Mouse (Mus musculus) cerebellum, adult 2 months (tissue): ENCODE data around the gene Isyna1. TPM values are rescaled to one million over a fixed set of nuclear protein-coding genes. Genes with fewer than 3 reads are reported as not detected.

ENCODE experiments used
- DNase-seq, 2 experiments: peaks; one replicate each; pipeline ENCODE4 v3.0.0; 2021
- H3K27ac ChIP-seq: fragments of 200-500 bp; 2 replicates; pipeline ENCODE4 v1.5.1; 2012; ENCODE audit warnings: low read length, control low read depth, inconsistent platforms; ENCODE audit not compliant: insufficient read depth
- H3K27me3 ChIP-seq: fragments of 200-500 bp; 2 replicates; pipeline ENCODE4 v1.6.1; 2012; ENCODE audit warnings: inconsistent platforms, mild to moderate bottlenecking, low read length, moderate library complexity; ENCODE audit not compliant: control insufficient read depth, insufficient read depth
- H3K4me1 ChIP-seq: fragments of 200-500 bp; 2 replicates; pipeline ENCODE4 v1.6.1; 2011; ENCODE audit warnings: low read length; ENCODE audit not compliant: control insufficient read depth, insufficient read depth
- H3K4me3 ChIP-seq: fragments of 200-500 bp; replicated peaks from 2 replicates; pipeline ENCODE3; 2011; ENCODE audit warnings: mild to moderate bottlenecking, low read depth, low read length, control low read depth; ENCODE audit not compliant: insufficient read depth
- CTCF ChIP-seq: fragments of 200-500 bp; IDR thresholded peaks from 2 replicates; pipeline ENCODE4 v1.5.1; 2011; ENCODE audit warnings: low read depth, mild to moderate bottlenecking, control low read depth, low read length, moderate library complexity, borderline replicate concordance; ENCODE audit not compliant: insufficient read depth
- POLR2A ChIP-seq: fragments of 200-500 bp; IDR thresholded peaks from 2 replicates; pipeline ENCODE4 v1.6.1; 2011; ENCODE audit warnings: low read length, control low read depth, borderline replicate concordance; ENCODE audit not compliant: insufficient read depth
- WGBS: fragments of 180-500 bp; shearing (Covaris S2); methylation state at CpG from one replicate; pipeline ENCODE4 v1.1.7; 2018; 5-methylcytosine and 5-hydroxymethylcytosine counted together
- polyA plus RNA-seq: library from polyadenylated mRNA; depleted of rRNA; stranded (reverse); fragments of >200 nt; gene quantifications from 2 replicates; pipeline ENCODE4 v1.2.3, GENCODE M21; 2012

The Isyna1 gene
- polyA plus RNA-seq, 1 experiment, result 55.3 TPM

DNA sequence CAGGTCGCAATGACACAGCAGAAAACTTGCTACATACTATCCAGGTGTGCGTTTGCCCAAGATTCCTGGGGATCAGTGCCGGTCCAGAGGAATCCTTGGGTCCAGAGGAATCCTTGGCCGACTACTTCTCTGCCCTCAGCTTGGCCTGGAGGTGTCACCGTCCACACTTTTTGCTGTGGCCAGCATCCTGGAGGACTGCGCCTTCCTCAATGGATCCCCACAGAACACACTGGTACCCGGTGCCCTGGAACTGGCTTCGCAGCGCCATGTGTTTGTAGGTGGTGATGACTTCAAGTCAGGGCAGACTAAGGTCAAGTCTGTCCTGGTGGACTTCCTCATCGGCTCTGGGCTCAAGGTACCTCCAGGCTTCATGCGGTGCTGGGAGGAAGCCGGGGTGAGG, 1.6 kb downstream of the Isyna1 start:
- H3K4me1 ChIP-seq, result peaks cover 14% of the 10 kb centered on the region; the same call in 1 of the 2 replicates
- WGBS, result 94% methylated on average over 12 of the region's 12 CpGs
- no peak for DNase-seq
- H3K4me3 ChIP-seq, result no peak overlapping the region
- TF ChIP-seq POLR2A, result no peak
- no peak for TF ChIP-seq CTCF
- no peak overlapping the region for H3K27ac ChIP-seq
- no peaks in the 10 kb centered on the region for H3K27me3 ChIP-seq

- DNase-seq, result no peak
- Histone ChIP-seq H3K27ac (no peak overlapping the region), H3K4me3 (no peak overlapping the region), H3K27me3 (no peaks in the 10 kb centered on the region), H3K4me1 (peaks cover 14% of the 10 kb centered on the region; the same call in 1 of the 2 replicates)
- TF ChIP-seq CTCF, result no peak
- TF ChIP-seq POLR2A, result no peak
- WGBS, result 81% methylated on average over 18 of the region's 18 CpGs
These were observed 2.0 kb downstream of the Isyna1 start for GRCm38 (mm10) chr8:70596216-70596615.

DNA sequence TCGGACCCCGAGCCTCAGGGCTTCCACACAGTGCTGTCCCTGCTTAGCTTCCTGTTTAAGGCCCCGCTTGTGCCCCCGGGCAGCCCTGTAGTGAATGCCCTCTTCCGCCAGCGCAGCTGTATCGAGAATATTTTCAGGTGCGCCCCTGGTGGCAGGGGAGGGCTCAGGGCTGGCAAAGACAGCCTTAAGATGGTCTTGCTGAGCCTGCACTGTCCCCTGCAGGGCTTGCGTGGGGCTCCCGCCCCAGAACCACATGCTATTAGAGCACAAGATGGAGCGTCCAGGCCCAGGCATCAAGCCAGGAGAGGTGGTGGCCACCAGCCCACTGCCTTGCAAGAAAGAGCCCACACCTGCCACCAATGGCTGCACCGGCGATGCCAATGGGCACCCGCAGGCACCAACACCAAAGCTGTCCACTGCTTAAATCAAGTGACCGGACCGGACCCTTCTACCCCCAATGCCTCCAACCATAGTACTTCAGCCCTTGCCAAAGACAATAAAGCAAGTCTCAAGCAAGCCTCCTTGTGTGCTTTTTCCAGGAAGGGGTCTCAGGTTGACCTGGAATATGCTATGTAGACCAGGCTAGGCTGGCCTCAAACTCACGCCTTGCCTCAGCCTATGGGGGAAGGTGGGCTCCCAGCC, 2.7 kb downstream of the Isyna1 start:
- WGBS, result 32% methylated on average over 17 of the region's 17 CpGs
- peak; percentile 72 to 75 for DNase-seq
- H3K4me1 ChIP-seq, result peaks cover 14% of the 10 kb centered on the region; the same call in 1 of the 2 replicates
- TF ChIP-seq CTCF, result peak; percentile 37; the same call in 1 of the 2 replicates
- no peak for TF ChIP-seq POLR2A
- H3K27ac ChIP-seq, result no peak overlapping the region
- peak overlapping the region; percentile 32 for H3K4me3 ChIP-seq
- no peaks in the 10 kb centered on the region for H3K27me3 ChIP-seq

DNA sequence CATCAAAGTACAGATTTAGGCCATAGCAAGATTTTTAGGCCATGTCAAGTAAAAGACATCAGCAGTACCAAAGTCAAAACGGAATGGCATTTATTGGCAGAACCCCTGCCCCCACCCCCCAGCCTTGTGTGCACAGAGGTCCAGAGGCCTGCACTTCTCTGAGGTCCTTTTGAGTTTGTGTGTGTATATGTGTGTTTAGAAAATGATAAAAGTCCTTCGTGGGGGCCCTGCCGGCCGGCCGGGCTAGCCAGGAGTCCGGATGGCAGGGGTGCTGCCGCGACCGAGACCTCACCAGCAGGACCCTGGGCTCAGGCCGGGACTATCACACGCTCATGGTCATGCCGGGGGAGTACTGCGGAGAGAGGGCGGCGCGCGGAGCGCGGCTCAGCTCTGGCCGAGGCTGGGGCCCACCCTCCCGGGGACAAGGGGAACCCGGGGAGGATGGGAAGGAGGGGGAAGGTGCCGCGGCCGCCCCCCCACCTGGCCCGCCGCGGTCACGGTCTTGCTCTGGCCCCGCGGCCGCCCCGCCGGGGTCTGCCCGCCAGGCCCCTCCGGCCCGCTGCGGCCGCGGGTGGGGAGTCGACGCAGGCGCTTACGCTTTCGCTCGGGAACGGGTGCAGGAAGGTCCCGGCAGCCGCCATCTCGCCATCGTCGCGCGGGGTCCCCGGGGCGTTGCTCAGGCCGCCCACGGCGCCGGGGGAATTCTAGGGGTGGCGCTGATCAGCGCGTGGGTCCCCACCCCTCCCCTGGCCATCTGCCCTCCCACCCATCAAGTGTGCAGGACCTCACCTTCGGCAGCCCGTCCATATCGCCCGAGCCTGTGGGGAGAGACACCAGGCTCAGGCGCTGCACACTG, 3.5 kb downstream of the Isyna1 start:
- H3K27ac ChIP-seq, result peak overlapping the region; percentile 1; the same call in 1 of the 2 replicates
- no peaks in the 10 kb centered on the region for H3K27me3 ChIP-seq
- DNase-seq, result peak in 1 of 2 experiments; percentile 56
- peaks cover 14% of the 10 kb centered on the region; the same call in 1 of the 2 replicates for H3K4me1 ChIP-seq
- 18% methylated on average over 66 of the region's 68 CpGs for WGBS
- H3K4me3 ChIP-seq, result peak overlapping the region; percentile 59
- TF ChIP-seq CTCF (no peak), POLR2A (no peak)

GRCm38 (mm10) chr8:70598283-70598682, 4.1 kb downstream of the Isyna1 start:
- peaks cover 14% of the 10 kb centered on the region; the same call in 1 of the 2 replicates for H3K4me1 ChIP-seq
- WGBS, result 3% methylated on average over 29 of the region's 29 CpGs
- H3K4me3 ChIP-seq, result peak overlapping the region; percentile 59
- H3K27me3 ChIP-seq, result no peaks in the 10 kb centered on the region
- TF ChIP-seq POLR2A (peak; percentile 46; the same call in 1 of the 2 replicates), CTCF (peak; percentile 75)
- H3K27ac ChIP-seq, result peak overlapping the region; percentile 9
- DNase-seq, result peak; percentile 91 to 93

GRCm38 (mm10) chr8:70598722-70599121, 4.5 kb downstream of the Isyna1 start:
- H3K4me1 ChIP-seq, result peaks cover 14% of the 10 kb centered on the region; the same call in 1 of the 2 replicates
- DNase-seq, result no peak
- TF ChIP-seq POLR2A, result no peak
- no peak for TF ChIP-seq CTCF

GRCm38 (mm10) chr8:70599507-70600290, 5.5 kb downstream of the Isyna1 start:
- H3K27ac ChIP-seq, result no peak overlapping the region

More at GRCm38 (mm10) chr8:70598722-70599121, 4.5 kb downstream of the Isyna1 start:
- Histone ChIP-seq H3K4me3 (peak overlapping the region; percentile 59), H3K27me3 (no peaks in the 10 kb centered on the region), H3K27ac (peak overlapping the region; percentile 9; the same call in 1 of the 2 replicates)
- WGBS, result 30% methylated on average over 10 of the region's 10 CpGs

More at GRCm38 (mm10) chr8:70599507-70600290, 5.5 kb downstream of the Isyna1 start:
- Histone ChIP-seq H3K27me3 (no peaks in the 10 kb centered on the region), H3K4me3 (no peak overlapping the region), H3K4me1 (peaks cover 14% of the 10 kb centered on the region; the same call in 1 of the 2 replicates)
- DNase-seq, result peak in 1 of 2 experiments; percentile 28
- WGBS, result 80% methylated on average over 12 of the region's 12 CpGs
- TF ChIP-seq POLR2A (no peak), CTCF (no peak)
